Mouse (Mus musculus) right cerebral cortex, postnatal 10 days (tissue): ENCODE results near the gene C1qtnf2.

Experiments used
- DNase-seq, 2 experiments: peaks; one replicate each; pipeline ENCODE4 v3.0.0; 2021; ENCODE audit warnings: low spot score in 2 of 2

C1qtnf2 gene

GRCm38 (mm10) chr11:43483122-43483792 is 9.2 kb downstream of the C1qtnf2 start:
- DNase-seq = no peak

GRCm38 (mm10) chr11:43484057-43484456 is 10.0 kb downstream of the C1qtnf2 start:
- DNase-seq = no peak

GRCm38 (mm10) chr11:43484652-43485051 is 10.6 kb downstream of the C1qtnf2 start:
- DNase-seq = no peak

GRCm38 (mm10) chr11:43485855-43486254 is 11.8 kb downstream of the C1qtnf2 start:
- DNase-seq = no peak

GRCm38 (mm10) chr11:43492663-43493062 is 18.6 kb downstream of the C1qtnf2 start:
- peak; percentile 68 to 79 for DNase-seq

GRCm38 (mm10) chr11:43493815-43494409 is 19.8 kb downstream of the C1qtnf2 start:
- peak; percentile 74 to 87 for DNase-seq

- DNase-seq = no peak
Observed at GRCm38 (mm10) chr11:43495037-43495436, 21.0 kb downstream of the C1qtnf2 start.

GRCm38 (mm10) chr11:43495532-43495931 is 21.5 kb downstream of the C1qtnf2 start:
- peak; percentile 64 to 78 for DNase-seq

GRCm38 (mm10) chr11:43501256-43501655 is 27.2 kb downstream of the C1qtnf2 start:
- no peak for DNase-seq

GRCm38 (mm10) chr11:43505188-43505587 is 31.1 kb downstream of the C1qtnf2 start:
- DNase-seq = no peak

GRCm38 (mm10) chr11:43507976-43508375 is 33.9 kb downstream of the C1qtnf2 start:
- DNase-seq = no peak

- DNase-seq = no peak
Observed at GRCm38 (mm10) chr11:43509878-43510277, 35.8 kb downstream of the C1qtnf2 start.

GRCm38 (mm10) chr11:43512661-43513190 is 38.6 kb downstream of the C1qtnf2 start:
- DNase-seq = no peak

GRCm38 (mm10) chr11:43516344-43517021 is 42.4 kb downstream of the C1qtnf2 start:
- peak in 1 of 2 experiments; percentile 42 for DNase-seq

- DNase-seq = no peak
Observed at GRCm38 (mm10) chr11:43517641-43518040, 43.6 kb downstream of the C1qtnf2 start.

- DNase-seq = no peak
Observed at GRCm38 (mm10) chr11:43518086-43518485, 44.0 kb downstream of the C1qtnf2 start.

GRCm38 (mm10) chr11:43518821-43519220 is 44.7 kb downstream of the C1qtnf2 start:
- DNase-seq = no peak

GRCm38 (mm10) chr11:43520521-43520920 is 46.4 kb downstream of the C1qtnf2 start:
- DNase-seq = no peak

GRCm38 (mm10) chr11:43528078-43528682 is 54.1 kb downstream of the C1qtnf2 start:
- DNase-seq = no peak

GRCm38 (mm10) chr11:43528683-43529499 is 54.8 kb downstream of the C1qtnf2 start, which contains the start of gene Ccnjl:
Gene Ccnjl, plus strand, starts transcription at chr11:43528784.
- peak; percentile 55 to 78 for DNase-seq

GRCm38 (mm10) chr11:43530043-43530442 is 56.0 kb downstream of the C1qtnf2 start:
- no peak for DNase-seq
